In the genomic region with DNA sequence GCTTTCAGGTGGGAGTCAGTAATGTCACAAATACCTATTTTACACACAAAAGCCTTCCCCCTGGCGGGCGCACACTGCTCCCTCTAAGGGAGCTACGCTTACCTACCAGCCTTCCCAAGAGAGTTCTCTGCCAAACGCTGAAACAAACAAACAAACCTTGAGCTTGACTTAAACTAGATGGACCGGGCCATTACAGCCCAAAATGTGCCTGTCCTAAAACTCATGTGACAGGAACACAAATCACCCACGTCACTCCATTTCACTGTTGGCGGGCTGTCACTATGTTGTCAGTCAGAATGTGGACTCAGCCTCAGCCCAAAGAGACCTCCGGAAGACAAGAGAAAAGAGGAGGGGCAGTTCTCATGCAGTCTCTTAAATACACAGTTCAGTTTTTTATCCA, we compare ENCODE assay signal across 8 mouse cellular contexts.
DNase-seq lines count a peak whose midpoint lies in the region; ATAC-seq and TF ChIP-seq lines count a peak whose summit lies in the region.

No protein-coding gene starts in this region.

- peaks cover 4% of the 10 kb centered on the region for H3K4me1 ChIP-seq in heart, embryonic 15.5 days (replicated peaks)
- peaks cover 14% of the 10 kb centered on the region for H3K4me1 ChIP-seq in limb, embryonic 12.5 days (replicated peaks)
- H3K4me1 ChIP-seq in neural tube, embryonic 14.5 days (ENCODE audit: control insufficient read depth, insufficient read depth, low read length): peaks cover 9% of the 10 kb centered on the region; the same call in 1 of the 2 replicates

- peak overlapping the region; percentile 71 for H3K4me2 ChIP-seq in heart, embryonic 15.5 days
- H3K4me2 ChIP-seq in limb, embryonic 12.5 days: peak overlapping the region; percentile 71
- peak overlapping the region; percentile 40 for H3K4me2 ChIP-seq in neural tube, embryonic 14.5 days (ENCODE audit: low read depth, low read length)

- H3K27me3 ChIP-seq in heart, embryonic 15.5 days: no peaks in the 10 kb centered on the region
- H3K27me3 ChIP-seq in limb, embryonic 12.5 days: 0 out of 2 replicates have a peak, but pooled peaks cover 5% of the 10 kb centered on the region
- no peaks in the 10 kb centered on the region for H3K27me3 ChIP-seq in neural tube, embryonic 14.5 days (ENCODE audit: control insufficient read depth, insufficient read depth, low read length)

- DNase-seq in layer of hippocampus, adult 2 months (ENCODE audit: low spot score in 2 of 2): no peak
- no peak for DNase-seq in layer of hippocampus, adult 11-12 months (ENCODE audit: low spot score)
- DNase-seq in layer of hippocampus, adult 9-10 months (ENCODE audit: low spot score): no peak
- DNase-seq in thymus, postnatal 25 days: no peak
- no peak for DNase-seq in urinary bladder, adult 18-20 months (ENCODE audit: low spot score in 2 of 2)

- no peaks in the 10 kb centered on the region for H3K9me3 ChIP-seq in heart, embryonic 15.5 days (replicated peaks)
- no peaks in the 10 kb centered on the region for H3K9me3 ChIP-seq in limb, embryonic 12.5 days
- no peaks in the 10 kb centered on the region for H3K9me3 ChIP-seq in neural tube, embryonic 14.5 days (ENCODE audit: control insufficient read depth, low read length)

- peak; percentile 46 for TF ChIP-seq CTCF in layer of hippocampus, adult 2 months (conservative IDR thresholded peaks at IDR 0.05)

- H3K4me3 ChIP-seq in layer of hippocampus, adult 2 months: peak overlapping the region; percentile 60
- peak overlapping the region; percentile 52 for H3K4me3 ChIP-seq in heart, embryonic 15.5 days
- peak overlapping the region; percentile 44 for H3K4me3 ChIP-seq in limb, embryonic 12.5 days (replicated peaks)
- peak overlapping the region; percentile 11 for H3K4me3 ChIP-seq in neural tube, embryonic 14.5 days (ENCODE audit: low read depth, low read length)

- H3K9ac ChIP-seq in heart, embryonic 15.5 days: peak overlapping the region; percentile 40; the same call in 1 of the 2 replicates
- H3K9ac ChIP-seq in limb, embryonic 12.5 days (replicated peaks): no peak overlapping the region
- no peak overlapping the region for H3K9ac ChIP-seq in neural tube, embryonic 14.5 days (replicated peaks; ENCODE audit: low read depth, low read length)

- H3K27ac ChIP-seq in layer of hippocampus, adult 2 months: no peak overlapping the region
- H3K27ac ChIP-seq in heart, embryonic 15.5 days: no peak overlapping the region
- H3K27ac ChIP-seq in limb, embryonic 12.5 days: no peak overlapping the region
- no peak overlapping the region for H3K27ac ChIP-seq in neural tube, embryonic 14.5 days (ENCODE audit: low read depth, low read length)

- WGBS in heart, embryonic 15.5 days: 6% methylated on average over 8 of the region's 8 CpGs
- WGBS in limb, embryonic 12.5 days: 2% methylated on average over 8 of the region's 8 CpGs
- 6% methylated on average over 8 of the region's 8 CpGs for WGBS in neural tube, embryonic 14.5 days

- ATAC-seq in heart, embryonic 15.5 days (replicated peaks; ENCODE audit: insufficient number of reproducible peaks, insufficient read depth, low FRiP score, low read depth): no peak
- no peak for ATAC-seq in limb, embryonic 12.5 days (ENCODE audit: insufficient number of reproducible peaks, insufficient read depth, low FRiP score, low TSS enrichment, low read depth)
- ATAC-seq in neural tube, embryonic 14.5 days (ENCODE audit: low read depth): no peak

- H3K36me3 ChIP-seq in heart, embryonic 15.5 days: no peaks in the 10 kb centered on the region
- H3K36me3 ChIP-seq in limb, embryonic 12.5 days: no peaks in the 10 kb centered on the region
- no peaks in the 10 kb centered on the region for H3K36me3 ChIP-seq in neural tube, embryonic 14.5 days (ENCODE audit: control insufficient read depth, insufficient read depth, low read length)
